Mouse (Mus musculus) kidney, adult 2 months (tissue): Measurements from ENCODE around the gene Jund. TPM values are rescaled to one million over a fixed set of nuclear protein-coding genes. Genes with fewer than 3 reads are reported as not detected.
A peak's percentile ranks its signal among the peaks of the same experiment; 100 is the strongest.

ENCODE experiments used
- DNase-seq: peaks from one replicate; pipeline ENCODE4 v3.0.0; 2021
- H3K27ac ChIP-seq: fragments of 200-500 bp; 2 replicates; pipeline ENCODE4 v1.5.1; 2012; ENCODE audit warnings: low read depth, low read length, control low read depth, inconsistent platforms; ENCODE audit not compliant: insufficient read depth
- H3K27me3 ChIP-seq: fragments of 200-500 bp; replicated peaks from 2 replicates; pipeline ENCODE4 v1.6.1; 2012; ENCODE audit warnings: mild to moderate bottlenecking, moderate library complexity, low read length, inconsistent platforms; ENCODE audit not compliant: control insufficient read depth, insufficient read depth
- H3K36me3 ChIP-seq: fragments of 200-500 bp; 2 replicates; pipeline ENCODE4 v1.6.1; 2012; ENCODE audit warnings: mild to moderate bottlenecking, moderate library complexity, low read length, inconsistent platforms; ENCODE audit not compliant: control insufficient read depth, insufficient read depth
- H3K4me1 ChIP-seq: fragments of 200-500 bp; 2 replicates; pipeline ENCODE4 v1.6.1; 2011; ENCODE audit warnings: low read length; ENCODE audit not compliant: control insufficient read depth, insufficient read depth
- H3K4me3 ChIP-seq: fragments of 200-500 bp; 2 replicates; pipeline ENCODE4 v1.5.1; 2011; ENCODE audit warnings: mild to moderate bottlenecking, low read depth, low read length, control low read depth; ENCODE audit not compliant: insufficient read depth
- CTCF ChIP-seq: fragments of 200-500 bp; conservative IDR thresholded peaks from 2 replicates; pipeline ENCODE4 v1.5.1; 2011; ENCODE audit warnings: low read depth, mild to moderate bottlenecking, control low read depth, low read length, moderate library complexity, mixed read lengths; ENCODE audit not compliant: insufficient read depth, insufficient read length
- POLR2A ChIP-seq: fragments of 200-500 bp; IDR thresholded peaks from one replicate; pipeline ENCODE4 v1.6.1; 2011; ENCODE audit warnings: low read depth, low read length, control low read depth
- WGBS: fragments of 180-500 bp; shearing (Covaris S2); methylation state at CpG from one replicate; pipeline ENCODE4 v1.1.7; 2018; 5-methylcytosine and 5-hydroxymethylcytosine counted together
- polyA plus RNA-seq: library from polyadenylated mRNA; depleted of rRNA; stranded (reverse); fragments of >200 nt; gene quantifications from 2 replicates; pipeline ENCODE4 v1.2.3, GENCODE M21; 2012

The Jund gene
- polyA plus RNA-seq, 1 experiment, result 158 TPM

DNA sequence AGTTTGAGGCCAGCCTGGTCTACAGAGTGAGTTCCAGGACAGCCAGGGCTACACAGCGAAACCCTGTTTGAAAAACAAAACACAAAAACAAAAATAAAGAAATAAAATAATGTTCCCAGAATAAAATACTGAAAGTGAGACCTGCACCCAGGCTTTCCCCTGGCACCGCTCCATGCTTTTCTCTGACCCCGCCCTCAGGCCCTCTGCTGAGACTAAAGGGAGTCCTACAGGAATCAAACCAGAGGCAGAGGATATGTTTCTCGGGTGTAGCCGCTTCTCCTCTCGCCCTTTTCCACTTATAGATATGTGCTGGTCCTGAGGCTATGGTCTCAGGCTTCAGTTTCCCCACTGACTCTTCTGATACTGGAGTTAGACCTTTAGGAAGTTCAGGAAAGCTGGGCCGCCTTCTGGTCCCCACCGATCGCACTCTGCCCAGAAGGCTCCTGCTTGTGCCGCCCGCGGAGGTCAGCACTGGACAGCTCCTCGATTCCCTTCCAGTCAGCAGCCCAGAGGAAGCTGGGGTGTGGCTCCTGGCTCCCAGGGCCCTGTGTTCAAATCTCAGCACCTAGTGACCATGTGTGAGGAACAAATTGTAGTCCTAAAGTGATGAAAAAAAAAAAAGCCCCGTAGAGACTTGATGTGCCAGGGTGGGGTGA, 27.2 kb downstream of the Jund start:
- Histone ChIP-seq H3K36me3 (no peaks in the 10 kb centered on the region; the same call in 1 of the 2 replicates), H3K4me1 (peaks cover 4% of the 10 kb centered on the region; the same call in 1 of the 2 replicates), H3K27ac (no peak overlapping the region), H3K27me3 (no peaks in the 10 kb centered on the region), H3K4me3 (no peak overlapping the region)
- no peak for TF ChIP-seq POLR2A
- TF ChIP-seq CTCF, result no peak
- DNase-seq, result peak; percentile 76
- 24% methylated on average over 14 of the region's 14 CpGs for WGBS

DNA sequence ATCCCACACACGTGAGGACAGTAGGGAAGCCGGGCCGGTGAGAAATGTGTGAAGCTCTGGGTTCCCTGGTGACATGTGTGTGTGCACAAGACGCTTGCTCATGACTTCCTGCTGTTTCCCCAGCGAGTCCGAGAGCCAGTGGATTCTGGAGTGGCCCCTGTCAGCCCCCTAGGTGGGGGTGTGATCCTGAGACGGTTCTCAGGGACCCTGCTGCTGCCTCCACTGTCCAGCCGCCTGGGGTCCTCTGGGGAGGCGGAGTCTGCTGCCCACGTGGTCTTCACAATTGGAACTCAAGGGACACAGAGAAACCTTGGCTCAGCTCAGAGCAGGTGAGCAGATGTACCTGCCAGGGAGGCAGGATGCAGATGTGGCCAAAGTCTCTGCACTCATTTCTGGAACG, 28.0 kb downstream of the Jund start:
- H3K4me1 ChIP-seq, result peaks cover 4% of the 10 kb centered on the region; the same call in 1 of the 2 replicates
- WGBS, result 56% methylated on average over 11 of the region's 11 CpGs
- no peak overlapping the region for H3K4me3 ChIP-seq
- no peaks in the 10 kb centered on the region for H3K27me3 ChIP-seq
- no peak for DNase-seq
- H3K27ac ChIP-seq, result no peak overlapping the region
- TF ChIP-seq POLR2A, result no peak
- no peak for TF ChIP-seq CTCF
- no peaks in the 10 kb centered on the region; the same call in 1 of the 2 replicates for H3K36me3 ChIP-seq

DNA sequence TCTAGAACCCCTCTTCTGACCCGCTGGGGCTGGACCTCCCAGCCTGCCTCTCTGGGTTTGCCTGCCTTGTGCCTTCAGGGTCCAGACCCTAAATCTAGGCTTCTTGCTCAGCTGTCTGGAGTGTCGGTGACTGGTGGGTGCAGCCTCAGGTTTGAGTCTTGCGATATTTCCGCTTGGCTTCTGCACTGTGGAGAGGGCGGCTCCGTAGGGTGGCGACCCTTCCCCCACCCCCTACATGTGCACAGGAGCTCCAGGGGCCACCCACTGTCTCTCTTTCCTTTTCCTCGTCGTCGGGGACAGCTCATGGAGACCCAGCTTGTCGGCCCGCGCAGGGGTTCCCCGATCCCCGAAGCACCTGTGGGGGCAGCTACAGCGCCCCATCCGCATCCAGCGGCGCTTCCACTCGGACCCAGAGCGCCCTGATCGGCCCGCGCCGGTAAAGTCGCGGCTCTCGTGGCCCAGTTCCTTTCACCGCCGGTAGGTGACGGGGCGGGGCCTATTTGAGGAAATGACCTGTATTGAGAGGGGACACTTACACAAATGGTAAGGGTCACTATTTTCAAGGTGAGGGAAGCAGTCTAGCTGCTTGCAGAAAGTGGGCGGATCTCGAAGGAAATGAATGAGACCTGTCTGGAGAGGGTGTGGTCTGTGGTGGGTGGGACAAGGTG, 31.2 kb downstream of the Jund start:
- H3K4me3 ChIP-seq, result peak overlapping the region; percentile 4; the same call in 1 of the 2 replicates

DNA sequence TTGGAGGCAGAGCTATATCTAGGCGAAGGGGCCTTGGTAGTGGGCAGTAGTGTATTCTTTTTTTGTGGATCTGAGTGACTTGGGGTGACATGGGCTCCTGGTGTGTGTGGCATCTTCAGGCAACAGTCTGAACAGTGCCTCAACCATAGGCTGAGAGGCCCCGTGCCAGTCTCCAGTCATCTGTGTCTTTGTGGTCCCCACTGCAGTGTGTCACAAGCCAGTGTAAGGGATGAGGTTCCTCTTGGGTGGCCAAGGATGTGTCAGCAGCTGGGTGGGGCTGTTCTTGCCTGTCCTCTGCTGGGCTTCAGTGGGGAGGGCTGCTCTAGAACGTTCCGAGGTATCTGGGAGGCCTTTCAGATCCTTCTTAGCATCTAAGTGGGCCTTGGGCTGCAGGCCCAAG, 32.2 kb downstream of the Jund start:
- H3K4me3 ChIP-seq, result no peak overlapping the region
- H3K36me3 ChIP-seq, result no peaks in the 10 kb centered on the region; the same call in 1 of the 2 replicates
- WGBS, result 83% methylated on average over 4 of the region's 4 CpGs
- H3K4me1 ChIP-seq, result no peaks in the 10 kb centered on the region
- TF ChIP-seq POLR2A (no peak), CTCF (no peak)
- H3K27me3 ChIP-seq, result no peaks in the 10 kb centered on the region
- H3K27ac ChIP-seq, result no peak overlapping the region
- DNase-seq, result no peak

More for the DNA sequence above, 31.2 kb downstream of the Jund start:
- H3K4me1 ChIP-seq, result no peaks in the 10 kb centered on the region
- TF ChIP-seq POLR2A, result no peak
- TF ChIP-seq CTCF, result no peak; the same call in 1 of the 2 replicates
- no peaks in the 10 kb centered on the region; the same call in 1 of the 2 replicates for H3K36me3 ChIP-seq
- no peak overlapping the region for H3K27ac ChIP-seq
- 24% methylated on average over 34 of the region's 34 CpGs for WGBS
- no peak for DNase-seq
- H3K27me3 ChIP-seq, result no peaks in the 10 kb centered on the region

DNA sequence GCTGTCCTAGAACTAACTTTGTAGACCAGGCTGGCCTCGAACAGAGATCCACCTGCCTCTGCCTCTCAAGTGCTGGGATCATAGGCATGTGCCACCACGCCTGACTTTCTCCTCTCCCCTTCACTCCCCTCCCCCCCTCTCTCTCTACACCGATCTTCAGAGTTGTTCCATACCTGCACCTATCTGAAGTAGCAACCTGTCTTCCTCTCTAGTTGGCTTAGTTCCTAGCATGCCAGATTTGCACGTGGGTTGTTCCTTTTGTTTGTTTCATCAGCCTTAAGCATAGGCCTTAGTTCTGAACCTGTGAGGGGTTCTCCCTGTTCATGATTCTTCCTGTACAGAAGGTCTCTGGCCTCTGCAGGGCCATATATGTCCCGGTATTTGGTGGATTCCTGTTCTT, 39.0 kb downstream of the Jund start:
- no peaks in the 10 kb centered on the region; the same call in 1 of the 2 replicates for H3K36me3 ChIP-seq
- no peak overlapping the region for H3K4me3 ChIP-seq
- peak overlapping the region; percentile 24; the same call in 1 of the 2 replicates for H3K27ac ChIP-seq
- no peak for TF ChIP-seq CTCF
- TF ChIP-seq POLR2A, result no peak
- no peaks in the 10 kb centered on the region for H3K27me3 ChIP-seq
- 66% methylated on average over 5 of the region's 5 CpGs for WGBS
- no peak for DNase-seq
- no peaks in the 10 kb centered on the region for H3K4me1 ChIP-seq

DNA sequence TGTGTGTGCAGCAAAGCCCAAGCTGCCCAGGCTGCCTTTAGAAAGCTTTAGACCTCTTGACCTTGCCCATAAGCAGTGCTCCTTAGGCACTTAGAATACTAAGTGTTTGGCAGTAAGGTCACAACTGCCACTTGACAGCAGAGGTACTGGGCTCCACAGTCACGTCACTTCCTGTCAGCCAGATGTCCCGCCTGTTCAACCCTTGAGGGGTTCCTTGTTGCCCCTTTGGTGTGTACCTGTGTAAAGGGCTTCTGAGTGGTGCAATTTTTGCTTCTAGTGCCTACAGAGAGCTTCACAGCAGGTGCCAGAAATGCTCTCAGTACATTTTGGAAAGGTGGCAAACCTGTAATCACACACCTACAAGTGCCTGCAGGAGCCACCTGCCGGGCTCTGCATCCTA, 39.5 kb downstream of the Jund start:
- Histone ChIP-seq H3K27ac (0 out of 2 replicates have a peak overlapping the region, but pooled peaks have one; percentile 24), H3K4me3 (no peak overlapping the region), H3K4me1 (0 out of 2 replicates have a peak, but pooled peaks cover 1% of the 10 kb centered on the region), H3K36me3 (no peaks in the 10 kb centered on the region; the same call in 1 of the 2 replicates), H3K27me3 (no peaks in the 10 kb centered on the region)
- no peak for DNase-seq
- WGBS, result 60% methylated on average over 3 of the region's 3 CpGs
- no peak for TF ChIP-seq CTCF
- no peak for TF ChIP-seq POLR2A

DNA sequence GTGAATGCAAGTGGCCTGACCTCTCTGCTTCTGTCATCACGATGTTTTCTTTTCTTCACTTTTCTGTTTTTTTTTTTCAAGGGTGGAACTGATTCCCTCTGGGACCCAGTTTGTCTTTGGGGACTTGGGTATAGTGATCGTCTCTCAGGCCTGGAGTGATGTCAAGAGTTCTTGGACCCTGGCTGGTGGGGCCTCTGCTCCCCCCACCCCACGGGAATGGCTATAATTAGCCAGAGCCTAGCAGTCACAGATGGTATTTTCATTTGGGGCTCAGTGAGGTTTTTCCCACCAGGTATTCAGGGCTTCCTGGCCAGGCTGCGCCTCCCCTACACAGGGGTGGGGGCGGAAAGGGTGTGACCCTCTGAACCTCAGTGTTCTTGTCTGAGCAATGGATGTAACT, 42.9 kb downstream of the Jund start:
- 66% methylated on average over 5 of the region's 5 CpGs for WGBS
- TF ChIP-seq CTCF (no peak), POLR2A (no peak)
- Histone ChIP-seq H3K27me3 (no peaks in the 10 kb centered on the region), H3K4me1 (peaks cover 3% of the 10 kb centered on the region; the same call in 1 of the 2 replicates), H3K36me3 (no peaks in the 10 kb centered on the region; the same call in 1 of the 2 replicates), H3K27ac (no peak overlapping the region), H3K4me3 (no peak overlapping the region)
- no peak for DNase-seq
